Mouse (Mus musculus) thymus, adult 2 months (tissue): ENCODE data around the gene Endov.

ENCODE experiments used
- CTCF ChIP-seq: fragments of 200-500 bp; IDR thresholded peaks from 2 replicates; pipeline ENCODE4 v1.5.1; 2012; ENCODE audit warnings: mild to moderate bottlenecking, control low read depth, low read length, moderate library complexity, borderline replicate concordance; ENCODE audit not compliant: control insufficient read depth, poor library complexity, insufficient read depth; ENCODE audit errors: extremely low read depth
- POLR2A ChIP-seq: fragments of 200-500 bp; IDR thresholded peaks from 2 replicates; pipeline ENCODE4 v1.6.1; 2012; ENCODE audit warnings: mild to moderate bottlenecking, low read length, control low read depth, moderate library complexity; ENCODE audit not compliant: control insufficient read depth, poor library complexity, insufficient read depth; ENCODE audit errors: extremely low read depth

GRCm38 (mm10) chr11:119551468-119551867 lies 60.3 kb downstream of the Endov start:
- no peak for TF ChIP-seq CTCF
- no peak for TF ChIP-seq POLR2A
